Mouse (Mus musculus): ENCODE results near the gene Wdr17. TPM values are rescaled to one million over a fixed set of nuclear protein-coding genes. Genes with fewer than 3 reads are reported as not detected.
"Not testable (repeated sequence)": the region's sequence is repeated elsewhere in the genome, so short reads cannot be mapped to it uniquely, and the experiment has no call there.

The Wdr17 gene
- total RNA-seq, 2 experiments from 2014 or later, result not detected

GRCm38 (mm10) chr8:54792699-54793061 is 94.3 kb downstream of the Wdr17 start:
- DNase-seq, result no peak
- intact Hi-C loops (cut with DNase I), result no loop called here

GRCm38 (mm10) chr8:54791858-54792698 is 94.9 kb downstream of the Wdr17 start:
- intact Hi-C loops (cut with DNase I), result no loop called here
- no peak for DNase-seq

GRCm38 (mm10) chr8:54780134-54780942 is 106.6 kb downstream of the Wdr17 start:
- intact Hi-C loops (cut with DNase I), result no loop called here
- peak; percentile 40 to 43 for DNase-seq

- peak; percentile 12 to 24 for DNase-seq
- intact Hi-C loops (cut with DNase I), result no loop called here
These were observed 107.5 kb downstream of the Wdr17 start for GRCm38 (mm10) chr8:54779317-54780133.

- intact Hi-C loops (cut with DNase I), result no loop called here
- DNase-seq, result no peak
These were observed 110.0 kb downstream of the Wdr17 start for GRCm38 (mm10) chr8:54777012-54777411.

GRCm38 (mm10) chr8:54776241-54776640 is 110.7 kb downstream of the Wdr17 start:
- DNase-seq, result no peak
- intact Hi-C loops (cut with DNase I), result no loop called here

- intact Hi-C loops (cut with DNase I), result no loop called here
- no peak for DNase-seq
These were observed 129.3 kb downstream of the Wdr17 start for GRCm38 (mm10) chr8:54757646-54758045.

GRCm38 (mm10) chr8:54736660-54737312 is 150.2 kb downstream of the Wdr17 start:
- intact Hi-C loops (cut with DNase I), result loop anchor here (5.0 kb wide), 1 partner anchor 96 kb away; no protein-coding TSS in a partner anchor
- peak in 1 of 2 experiments; percentile 7 for DNase-seq

GRCm38 (mm10) chr8:54724668-54725035 is 162.3 kb downstream of the Wdr17 start:
- DNase-seq, result no peak
- intact Hi-C loops (cut with DNase I), result no loop called here

GRCm38 (mm10) chr8:54723976-54724667 is 162.9 kb downstream of the Wdr17 start:
- peak; percentile 77 to 83 for DNase-seq
- intact Hi-C loops (cut with DNase I), result no loop called here

GRCm38 (mm10) chr8:54718515-54718914 is 168.5 kb downstream of the Wdr17 start:
- intact Hi-C loops (cut with DNase I), result no loop called here

GRCm38 (mm10) chr8:54705743-54706142 is 181.2 kb downstream of the Wdr17 start:
- intact Hi-C loops (cut with DNase I), result loop anchor here (2.0 kb wide), 1 partner anchor 199 kb away; no protein-coding TSS in a partner anchor
- DNase-seq, result peak in 1 of 2 experiments; percentile 9

More at GRCm38 (mm10) chr8:54718515-54718914, 168.5 kb downstream of the Wdr17 start:
- no peak for DNase-seq

GRCm38 (mm10) chr8:54671806-54672205 is 215.2 kb downstream of the Wdr17 start:
- intact Hi-C loops (cut with DNase I), result no loop called here
- no peak for DNase-seq

- intact Hi-C loops (cut with DNase I), result no loop called here
- no peak for DNase-seq
These were observed 219.2 kb downstream of the Wdr17 start for GRCm38 (mm10) chr8:54667756-54668155.

GRCm38 (mm10) chr8:54660675-54661074 is 226.3 kb downstream of the Wdr17 start:
- intact Hi-C loops (cut with DNase I), result loop anchor here (1.0 kb wide), 2 partner anchors 123 to 153 kb away; no protein-coding TSS in a partner anchor
- DNase-seq, result peak; percentile 62 to 71

- DNase-seq, result no peak
- intact Hi-C loops (cut with DNase I), result loop anchor here (1.0 kb wide), 2 partner anchors 122 to 152 kb away; no protein-coding TSS in a partner anchor
These were observed 227.3 kb downstream of the Wdr17 start for GRCm38 (mm10) chr8:54659703-54660102.

GRCm38 (mm10) chr8:54638634-54639033 is 248.3 kb downstream of the Wdr17 start:
- intact Hi-C loops (cut with DNase I), result no loop called here
- no peak for DNase-seq

GRCm38 (mm10) chr8:54616710-54617109 is 270.3 kb downstream of the Wdr17 start:
- DNase-seq; intact Hi-C loops (cut with DNase I): not testable (repeated sequence)

- intact Hi-C loops (cut with DNase I), result no loop called here
- DNase-seq, result peak; percentile 59
These were observed 276.7 kb downstream of the Wdr17 start for GRCm38 (mm10) chr8:54610238-54610637.

All from heart, postnatal 10 days (tissue).